Mouse (Mus musculus): ENCODE results near the gene Clns1a. TPM values are rescaled to one million over a fixed set of nuclear protein-coding genes. Genes with fewer than 3 reads are reported as not detected.

Clns1a gene
- polyA plus RNA-seq, 1 experiment from 2014 or later, result 152 TPM

GRCm38 (mm10) chr7:97737256-97737637 is 40.8 kb downstream of the Clns1a start:
- Histone ChIP-seq H3K4me2 (ENCODE audit: low read depth, low read length) (peak overlapping the region; percentile 67), H3K9me3 (ENCODE audit: control insufficient read depth, low read length) (no peaks in the 10 kb centered on the region), H3K36me3 (ENCODE audit: control insufficient read depth, insufficient read depth, low read length) (no peaks in the 10 kb centered on the region), H3K4me3 (ENCODE audit: low read length) (peak overlapping the region; percentile 60), H3K9ac (ENCODE audit: low read depth, low read length) (peak overlapping the region; percentile 79), H3K4me1 (ENCODE audit: control insufficient read depth, insufficient read depth, low read length) (peaks cover 10% of the 10 kb centered on the region), H3K27ac (ENCODE audit: low read length) (peak overlapping the region; percentile 64), H3K27me3 (replicated peaks; ENCODE audit: control insufficient read depth, insufficient read depth, low read length) (no peaks in the 10 kb centered on the region)
- WGBS, result 9% methylated on average over 12 of the region's 12 CpGs
- ATAC-seq, result no peak

GRCm38 (mm10) chr7:97737638-97738456 is 41.4 kb downstream of the Clns1a start, which contains the start of gene Aqp11:
Gene Aqp11, minus strand, starts transcription at chr7:97738289.
- under 1% methylated on average over 47 of the region's 64 CpGs for WGBS
- peak within 1 kb of the TSS; percentile 79 for H3K9ac ChIP-seq (ENCODE audit: low read depth, low read length)
- peak; percentile 93 for ATAC-seq
- H3K4me2 ChIP-seq (ENCODE audit: low read depth, low read length), result peak within 1 kb of the TSS; percentile 67
- no peaks in the 10 kb centered on the region for H3K27me3 ChIP-seq (replicated peaks; ENCODE audit: control insufficient read depth, insufficient read depth, low read length)
- no peaks in the 10 kb centered on the region for H3K36me3 ChIP-seq (ENCODE audit: control insufficient read depth, insufficient read depth, low read length)
- no peaks in the 10 kb centered on the region for H3K9me3 ChIP-seq (ENCODE audit: control insufficient read depth, low read length)
- peaks cover 10% of the 10 kb centered on the region for H3K4me1 ChIP-seq (ENCODE audit: control insufficient read depth, insufficient read depth, low read length)
- peak within 1 kb of the TSS; percentile 60 for H3K4me3 ChIP-seq (ENCODE audit: low read length)
- H3K27ac ChIP-seq (ENCODE audit: low read length), result peak within 1 kb of the TSS; percentile 79

- H3K4me2 ChIP-seq (ENCODE audit: low read depth, low read length), result no peak overlapping the region
- H3K4me1 ChIP-seq (ENCODE audit: control insufficient read depth, insufficient read depth, low read length), result peaks cover 10% of the 10 kb centered on the region
- no peak overlapping the region for H3K9ac ChIP-seq (ENCODE audit: low read depth, low read length)
- no peak overlapping the region for H3K4me3 ChIP-seq (ENCODE audit: low read length)
- no peaks in the 10 kb centered on the region for H3K9me3 ChIP-seq (ENCODE audit: control insufficient read depth, low read length)
- WGBS, result 40% methylated on average over 10 of the region's 10 CpGs
- peak overlapping the region; percentile 62 for H3K27ac ChIP-seq (ENCODE audit: low read length)
- peak; percentile 23 for ATAC-seq
- H3K27me3 ChIP-seq (replicated peaks; ENCODE audit: control insufficient read depth, insufficient read depth, low read length), result no peaks in the 10 kb centered on the region
- H3K36me3 ChIP-seq (ENCODE audit: control insufficient read depth, insufficient read depth, low read length), result no peaks in the 10 kb centered on the region
Observed at GRCm38 (mm10) chr7:97740948-97741347, 44.5 kb downstream of the Clns1a start.

- no peaks in the 10 kb centered on the region for H3K36me3 ChIP-seq (ENCODE audit: control insufficient read depth, insufficient read depth, low read length)
- H3K4me3 ChIP-seq (ENCODE audit: low read length), result no peak overlapping the region
- H3K9me3 ChIP-seq (ENCODE audit: control insufficient read depth, low read length), result no peaks in the 10 kb centered on the region
- H3K9ac ChIP-seq (ENCODE audit: low read depth, low read length), result no peak overlapping the region
- 23% methylated on average over 1 of the region's 1 CpGs for WGBS
- ATAC-seq, result no peak
- H3K27me3 ChIP-seq (replicated peaks; ENCODE audit: control insufficient read depth, insufficient read depth, low read length), result no peaks in the 10 kb centered on the region
- H3K4me1 ChIP-seq (ENCODE audit: control insufficient read depth, insufficient read depth, low read length), result peaks cover 10% of the 10 kb centered on the region
- H3K27ac ChIP-seq (ENCODE audit: low read length), result no peak overlapping the region
- H3K4me2 ChIP-seq (ENCODE audit: low read depth, low read length), result no peak overlapping the region
Observed at GRCm38 (mm10) chr7:97741756-97742291, 45.4 kb downstream of the Clns1a start.

GRCm38 (mm10) chr7:97745299-97745698 is 48.9 kb downstream of the Clns1a start:
- no peak for ATAC-seq
- H3K36me3 ChIP-seq (ENCODE audit: control insufficient read depth, insufficient read depth, low read length), result no peaks in the 10 kb centered on the region
- H3K4me2 ChIP-seq (ENCODE audit: low read depth, low read length), result no peak overlapping the region

GRCm38 (mm10) chr7:97747176-97747707 is 50.8 kb downstream of the Clns1a start:
- H3K27ac ChIP-seq (ENCODE audit: low read length), result no peak overlapping the region
- ATAC-seq, result no peak
- 81% methylated on average over 4 of the region's 4 CpGs for WGBS
- H3K4me3 ChIP-seq (ENCODE audit: low read length), result no peak overlapping the region
- no peak overlapping the region for H3K4me2 ChIP-seq (ENCODE audit: low read depth, low read length)
- no peaks in the 10 kb centered on the region for H3K27me3 ChIP-seq (replicated peaks; ENCODE audit: control insufficient read depth, insufficient read depth, low read length)
- no peak overlapping the region for H3K9ac ChIP-seq (ENCODE audit: low read depth, low read length)
- H3K9me3 ChIP-seq (ENCODE audit: control insufficient read depth, low read length), result no peaks in the 10 kb centered on the region
- peaks cover 4% of the 10 kb centered on the region; the same call in 1 of the 2 replicates for H3K4me1 ChIP-seq (ENCODE audit: control insufficient read depth, insufficient read depth, low read length)
- H3K36me3 ChIP-seq (ENCODE audit: control insufficient read depth, insufficient read depth, low read length), result no peaks in the 10 kb centered on the region

More at GRCm38 (mm10) chr7:97745299-97745698, 48.9 kb downstream of the Clns1a start:
- Histone ChIP-seq H3K27ac (ENCODE audit: low read length) (no peak overlapping the region), H3K9ac (ENCODE audit: low read depth, low read length) (no peak overlapping the region), H3K27me3 (replicated peaks; ENCODE audit: control insufficient read depth, insufficient read depth, low read length) (no peaks in the 10 kb centered on the region), H3K4me1 (ENCODE audit: control insufficient read depth, insufficient read depth, low read length) (peaks cover 11% of the 10 kb centered on the region), H3K4me3 (ENCODE audit: low read length) (no peak overlapping the region), H3K9me3 (ENCODE audit: control insufficient read depth, low read length) (no peaks in the 10 kb centered on the region)
- 20% methylated on average over 3 of the region's 3 CpGs for WGBS

GRCm38 (mm10) chr7:97747787-97748497 is 51.5 kb downstream of the Clns1a start:
- whole genome bisulfite sequencing, result 24% methylated on average over 28 of the region's 28 CpGs
- Histone ChIP-seq H3K4me1 (ENCODE audit: control insufficient read depth, insufficient read depth, low read length) (peaks cover 4% of the 10 kb centered on the region; the same call in 1 of the 2 replicates), H3K4me3 (ENCODE audit: low read length) (no peak overlapping the region; the same call in 1 of the 2 replicates), H3K9me3 (ENCODE audit: control insufficient read depth, low read length) (no peaks in the 10 kb centered on the region), H3K27ac (ENCODE audit: low read length) (peak overlapping the region; percentile 41; the same call in 1 of the 2 replicates), H3K36me3 (ENCODE audit: control insufficient read depth, insufficient read depth, low read length) (no peaks in the 10 kb centered on the region), H3K4me2 (ENCODE audit: low read depth, low read length) (peak overlapping the region; percentile 28; the same call in 1 of the 2 replicates), H3K9ac (ENCODE audit: low read depth, low read length) (peak overlapping the region; percentile 43; the same call in 1 of the 2 replicates), H3K27me3 (replicated peaks; ENCODE audit: control insufficient read depth, insufficient read depth, low read length) (no peaks in the 10 kb centered on the region)
- peak; percentile 72 for ATAC-seq

GRCm38 (mm10) chr7:97748527-97749206 is 52.2 kb downstream of the Clns1a start:
- no peaks in the 10 kb centered on the region for H3K9me3 ChIP-seq (ENCODE audit: control insufficient read depth, low read length)
- H3K9ac ChIP-seq (ENCODE audit: low read depth, low read length), result peak overlapping the region; percentile 43; the same call in 1 of the 2 replicates
- ATAC-seq, result peak; percentile 67
- 61% methylated on average over 10 of the region's 10 CpGs for WGBS
- H3K27ac ChIP-seq (ENCODE audit: low read length), result peak overlapping the region; percentile 49
- H3K4me1 ChIP-seq (ENCODE audit: control insufficient read depth, insufficient read depth, low read length), result peaks cover 4% of the 10 kb centered on the region; the same call in 1 of the 2 replicates
- H3K27me3 ChIP-seq (replicated peaks; ENCODE audit: control insufficient read depth, insufficient read depth, low read length), result no peaks in the 10 kb centered on the region
- H3K4me2 ChIP-seq (ENCODE audit: low read depth, low read length), result peak overlapping the region; percentile 28
- peak overlapping the region; percentile 18 for H3K4me3 ChIP-seq (ENCODE audit: low read length)
- H3K36me3 ChIP-seq (ENCODE audit: control insufficient read depth, insufficient read depth, low read length), result no peaks in the 10 kb centered on the region

Data from intestine, embryonic 16.5 days (tissue).